Mouse (Mus musculus): Measurements from ENCODE around the gene Picalm.

DNA sequence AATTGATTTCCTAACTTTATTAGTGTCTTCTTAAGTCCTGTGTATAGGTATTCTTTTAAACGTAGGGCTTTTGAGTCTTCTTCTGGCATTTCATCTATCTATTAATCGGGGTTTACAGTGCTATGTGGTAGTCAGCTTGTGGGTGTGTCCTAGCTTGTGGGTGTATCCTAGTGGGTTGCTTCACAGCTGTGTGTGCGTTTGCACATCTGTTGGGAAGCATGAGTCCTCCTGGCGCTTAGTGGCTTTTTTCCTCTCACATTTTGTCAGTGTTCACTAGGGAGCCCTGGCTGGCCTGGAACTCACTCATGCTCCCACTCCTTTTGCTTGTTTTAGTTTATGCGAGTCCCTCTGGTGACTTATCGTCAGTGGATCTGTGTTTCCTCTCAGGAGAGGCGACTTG, 46.2 kb upstream of the Picalm start:
- TF ChIP-seq POLR2A (IDR thresholded peaks at IDR 0.05; ENCODE audit: insufficient read depth, low read length) (no peak), CTCF (IDR thresholded peaks at IDR 0.05; ENCODE audit: low read depth, low read length) (no peak)

Data from ES-Bruce4 (cell line).